Mouse (Mus musculus) large intestine, adult 2 months (tissue): ENCODE results near the gene Col6a2. TPM values are rescaled to one million over a fixed set of nuclear protein-coding genes. Genes with fewer than 3 reads are reported as not detected.

ENCODE experiments used
- DNase-seq: peaks from one replicate; pipeline ENCODE4 v3.0.0-alpha.2; 2012; ENCODE audit warnings: low read depth, low spot score
- WGBS: fragments of 180-500 bp; shearing (Covaris S2); methylation state at CpG from one replicate; pipeline ENCODE4 v1.1.7; 2018; 5-methylcytosine and 5-hydroxymethylcytosine counted together
- polyA plus RNA-seq: library from polyadenylated mRNA; depleted of rRNA; stranded (reverse); fragments of >200 nt; gene quantifications from 2 replicates; pipeline ENCODE4 v1.2.3, GENCODE M21; 2012

Gene Col6a2
- polyA plus RNA-seq, 1 experiment = 69.1 TPM

DNA sequence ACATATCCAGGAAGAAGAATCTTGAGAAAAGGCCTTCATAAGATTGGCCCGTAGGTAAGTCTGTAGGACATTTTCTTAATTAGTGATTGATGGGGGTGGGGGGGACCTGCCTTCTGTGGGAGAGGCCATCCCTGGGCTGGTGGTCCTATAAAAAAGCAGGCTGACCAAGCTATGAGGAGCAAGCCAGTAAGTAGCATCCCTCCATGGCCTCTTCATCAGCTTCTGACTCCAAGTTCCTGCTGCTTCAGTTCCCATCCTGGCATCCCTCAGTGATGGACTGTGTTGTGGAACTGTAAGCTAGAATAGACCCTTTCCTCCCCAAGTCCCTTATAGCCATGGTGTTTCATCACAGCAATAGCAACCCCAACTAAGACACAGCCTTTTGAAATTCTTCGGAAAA lies 16.5 kb upstream of the Col6a2 start:
- 91% methylated on average over 2 of the region's 2 CpGs for WGBS
- DNase-seq = no peak

DNA sequence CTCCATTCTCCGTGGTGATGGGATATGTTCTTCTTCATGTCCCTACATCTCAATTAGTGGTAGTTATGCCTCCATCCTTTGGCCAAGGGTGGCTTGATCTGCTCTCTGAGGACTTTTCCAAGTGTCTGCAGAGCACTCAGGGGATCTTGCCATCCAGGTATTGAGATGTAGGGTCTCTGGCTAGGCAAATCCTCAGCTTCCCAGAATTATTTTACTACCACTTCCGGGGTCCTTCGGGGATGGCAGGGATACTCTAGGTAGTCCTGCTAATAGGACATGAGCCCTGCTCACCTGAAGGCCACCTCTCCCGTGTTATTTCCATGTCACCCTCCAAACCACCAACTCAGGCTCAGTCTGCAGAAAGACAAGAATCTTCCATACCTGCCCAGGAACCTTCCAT lies 13.2 kb upstream of the Col6a2 start:
- DNase-seq = no peak
- 82% methylated on average over 4 of the region's 4 CpGs for WGBS

DNA sequence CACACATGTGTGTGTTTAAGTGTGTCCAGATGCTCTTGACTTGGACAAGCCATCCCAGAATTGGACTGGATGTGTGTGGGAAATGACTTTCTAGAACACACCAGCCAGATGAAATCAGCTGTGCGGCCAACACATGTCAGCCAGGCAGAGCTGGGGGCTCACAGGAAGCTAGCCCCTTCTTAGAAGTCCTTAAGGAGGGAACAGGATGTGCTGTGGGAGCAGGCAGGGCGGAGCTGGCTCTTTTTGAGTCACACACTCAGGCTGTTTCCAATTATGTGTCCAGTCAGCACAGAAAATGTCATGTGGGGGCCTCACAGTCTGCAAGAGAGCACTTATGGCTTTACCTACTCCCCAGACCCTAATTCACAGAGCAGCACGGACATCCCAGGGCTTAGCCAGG lies 12.6 kb upstream of the Col6a2 start:
- WGBS = 56% methylated on average over 3 of the region's 3 CpGs
- no peak for DNase-seq

DNA sequence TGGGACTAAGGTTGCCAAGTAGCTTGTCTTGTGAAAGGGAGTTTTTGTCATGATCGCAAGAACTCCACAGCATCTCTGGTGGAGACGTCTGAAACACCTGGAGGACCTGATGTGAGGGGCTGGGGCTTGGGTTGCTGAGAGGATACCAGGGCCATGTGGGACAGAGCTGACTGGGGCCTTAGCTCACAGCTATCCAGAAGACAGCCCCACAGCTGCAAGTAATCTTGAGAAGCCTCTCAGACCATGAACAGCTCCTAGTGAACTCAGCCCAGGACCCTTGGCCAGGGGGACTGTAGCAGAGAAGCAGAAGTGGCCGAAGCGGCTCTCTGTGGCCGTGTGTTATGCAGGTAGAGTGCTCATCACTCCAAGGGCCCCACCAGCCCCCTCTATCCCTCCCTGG lies 11.2 kb upstream of the Col6a2 start:
- 66% methylated on average over 5 of the region's 5 CpGs for WGBS
- DNase-seq = no peak

DNA sequence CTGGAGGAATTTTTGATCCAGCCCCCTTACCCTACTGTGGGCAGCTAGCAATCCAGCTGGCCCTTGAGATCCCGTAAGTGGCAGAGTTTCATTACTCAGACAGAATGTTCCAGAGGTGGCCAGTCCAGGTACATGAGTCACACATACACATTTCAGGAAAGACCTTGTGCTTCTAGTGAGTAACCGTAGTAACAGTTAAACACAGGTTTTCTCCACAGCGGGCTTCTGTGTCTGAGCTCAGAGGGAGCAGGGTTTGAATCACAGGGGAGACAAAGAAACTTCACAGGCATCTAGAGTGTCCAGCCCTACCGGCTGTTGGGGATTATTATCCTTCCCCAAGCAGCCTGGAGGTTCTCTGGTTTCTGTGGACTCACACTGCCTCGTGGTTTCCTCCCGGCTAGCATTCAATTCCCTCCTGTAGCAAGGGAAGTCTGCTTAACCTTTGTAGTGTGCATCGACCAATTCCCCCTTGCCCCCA lies 10.7 kb upstream of the Col6a2 start:
- 42% methylated on average over 7 of the region's 7 CpGs for WGBS

DNA sequence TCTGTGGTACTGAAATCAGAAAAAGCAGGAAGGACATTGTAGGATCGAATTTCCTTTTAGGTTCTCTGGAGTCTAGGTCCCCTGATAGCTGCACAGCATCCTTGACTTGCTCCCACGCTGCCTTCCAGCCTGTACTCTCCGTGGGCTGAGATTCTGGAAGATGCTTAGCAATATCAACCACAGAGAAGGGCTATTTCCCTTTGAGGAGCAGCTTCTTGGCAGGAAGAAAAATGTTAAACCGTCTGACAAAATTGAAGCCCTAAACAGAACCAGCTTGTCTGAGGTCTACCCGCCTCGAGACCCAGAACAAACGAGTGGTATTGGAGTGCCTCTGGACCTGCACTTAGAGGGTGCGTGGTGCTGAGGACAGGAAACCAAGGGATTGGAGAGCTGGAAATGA lies 9.2 kb upstream of the Col6a2 start:
- WGBS = 64% methylated on average over 8 of the region's 8 CpGs
- DNase-seq = no peak

More for the DNA sequence above, 10.7 kb upstream of the Col6a2 start:
- no peak for DNase-seq

DNA sequence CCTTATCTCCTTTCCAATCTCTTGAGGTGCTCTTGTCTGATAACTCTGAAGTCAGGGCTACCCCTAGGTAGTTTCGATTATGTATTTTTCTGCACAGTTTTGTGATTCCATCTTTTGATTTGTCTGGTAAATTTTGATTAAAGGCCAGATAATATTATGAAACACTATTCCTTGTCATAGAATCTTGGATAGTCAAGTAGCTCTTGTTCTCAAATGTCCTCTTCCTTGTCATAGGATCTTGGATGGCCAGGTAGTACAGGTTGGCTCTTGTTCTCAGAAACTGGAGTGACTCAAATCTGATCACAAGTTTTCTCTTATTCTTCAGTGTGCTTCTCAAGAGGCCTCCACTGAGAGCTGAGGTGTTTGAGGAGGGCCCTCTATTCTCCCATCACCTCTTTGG lies 7.2 kb upstream of the Col6a2 start:
- no peak for DNase-seq
- 85% methylated on average over 1 of the region's 1 CpGs for WGBS

DNA sequence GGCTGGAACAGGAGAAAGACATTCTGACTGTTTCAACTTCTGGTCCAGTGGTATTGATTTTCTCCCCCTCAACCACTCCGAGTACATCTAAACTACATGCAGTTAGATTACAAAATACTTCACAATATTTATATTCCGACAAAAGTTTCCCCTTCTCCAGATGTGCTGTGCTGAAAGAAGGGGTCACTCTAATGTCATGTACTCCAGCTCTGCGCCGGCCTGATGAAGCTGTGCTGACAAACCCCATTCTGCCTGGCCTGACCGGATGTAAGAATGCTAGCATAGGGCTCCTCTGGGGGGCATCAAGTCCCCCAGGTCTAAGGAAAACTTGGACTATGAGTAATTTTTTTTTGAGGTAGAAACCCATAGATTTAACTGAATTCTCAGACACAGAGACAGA lies 4.3 kb upstream of the Col6a2 start:
- no peak for DNase-seq
- WGBS = 82% methylated on average over 5 of the region's 5 CpGs

DNA sequence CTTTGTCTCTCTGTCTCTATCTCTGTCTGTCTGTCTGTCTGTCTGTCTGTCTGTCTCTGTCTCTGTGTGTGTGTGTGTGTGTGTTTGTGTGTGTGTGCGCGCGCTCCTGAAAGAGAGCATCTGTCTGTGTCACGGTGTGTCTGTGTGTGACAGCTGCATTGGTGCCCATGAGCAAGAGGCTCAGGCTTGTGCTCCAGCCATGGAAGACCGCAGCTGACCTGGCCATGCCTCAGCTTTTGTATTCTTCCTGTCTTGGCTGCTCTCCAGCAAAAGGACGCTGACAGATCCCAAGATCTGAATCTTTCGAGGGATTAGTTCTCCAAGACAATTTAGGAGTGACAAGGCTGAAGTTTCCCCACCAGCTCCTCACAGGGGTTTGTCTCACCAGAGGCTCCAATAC lies 1.5 kb upstream of the Col6a2 start:
- WGBS = 65% methylated on average over 7 of the region's 7 CpGs
- DNase-seq = no peak

DNA sequence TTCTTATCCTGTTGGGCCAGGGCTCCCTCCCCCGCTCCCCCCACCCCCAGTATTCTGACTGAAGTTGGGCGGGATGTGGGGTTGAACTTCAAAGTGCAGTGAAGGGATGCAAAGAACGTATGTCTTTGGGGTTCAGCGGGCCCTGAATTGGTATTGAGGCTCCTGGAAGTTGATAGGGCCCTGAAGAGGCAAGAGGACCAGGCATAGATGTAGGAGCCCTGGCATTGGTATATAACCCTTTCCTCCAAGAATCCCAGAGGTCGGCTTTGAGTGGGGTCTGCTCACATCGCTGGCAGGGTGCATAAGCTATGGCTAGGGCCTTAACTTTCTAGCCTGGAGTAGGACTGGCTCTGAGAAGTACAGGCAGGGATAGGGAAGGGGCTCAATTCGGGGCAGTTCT lies 304 bp upstream of the Col6a2 start:
- DNase-seq = no peak
- 24% methylated on average over 7 of the region's 7 CpGs for WGBS

DNA sequence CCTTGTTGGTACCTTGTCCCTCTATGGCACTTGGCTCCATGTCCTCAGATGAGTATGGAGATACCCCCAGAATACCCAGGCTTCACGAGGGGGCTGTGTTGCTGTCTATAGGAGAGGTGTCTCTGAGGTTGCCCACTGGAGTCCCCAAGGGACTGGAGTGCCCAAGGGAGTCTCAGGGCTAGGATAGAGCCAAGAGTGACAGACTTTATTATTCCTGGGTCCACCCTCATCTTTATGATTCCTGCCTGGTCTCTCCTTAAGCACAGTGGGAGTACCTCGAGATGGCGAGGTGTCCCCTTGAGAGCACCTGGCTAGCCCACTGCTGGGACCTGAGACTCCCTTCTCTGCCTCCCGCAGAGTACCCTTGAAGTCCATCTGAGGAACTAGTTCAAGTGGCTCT lies 1.0 kb downstream of the Col6a2 start:
- WGBS = 66% methylated on average over 4 of the region's 4 CpGs
- DNase-seq = no peak

DNA sequence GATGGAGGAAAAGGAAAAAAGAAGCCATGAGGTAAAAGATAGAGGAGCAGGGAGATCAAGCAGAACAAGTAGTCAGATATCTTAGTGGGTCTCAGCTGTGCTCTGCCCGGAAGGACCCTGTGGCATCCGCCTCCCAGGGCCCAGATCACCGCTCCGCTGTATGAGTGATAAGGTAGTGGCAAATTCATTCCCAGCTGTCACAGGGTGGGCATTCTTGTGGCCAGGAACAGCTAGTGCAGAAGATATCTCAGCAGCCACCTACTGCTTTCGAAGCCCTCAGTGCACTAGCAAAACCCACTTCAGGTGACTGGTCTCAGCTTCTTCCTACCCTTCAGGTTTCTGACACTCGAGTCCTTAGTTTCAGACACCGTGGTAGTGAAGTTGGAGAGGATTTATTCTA lies 11.0 kb downstream of the Col6a2 start:
- no peak for DNase-seq
- 83% methylated on average over 7 of the region's 7 CpGs for WGBS

DNA sequence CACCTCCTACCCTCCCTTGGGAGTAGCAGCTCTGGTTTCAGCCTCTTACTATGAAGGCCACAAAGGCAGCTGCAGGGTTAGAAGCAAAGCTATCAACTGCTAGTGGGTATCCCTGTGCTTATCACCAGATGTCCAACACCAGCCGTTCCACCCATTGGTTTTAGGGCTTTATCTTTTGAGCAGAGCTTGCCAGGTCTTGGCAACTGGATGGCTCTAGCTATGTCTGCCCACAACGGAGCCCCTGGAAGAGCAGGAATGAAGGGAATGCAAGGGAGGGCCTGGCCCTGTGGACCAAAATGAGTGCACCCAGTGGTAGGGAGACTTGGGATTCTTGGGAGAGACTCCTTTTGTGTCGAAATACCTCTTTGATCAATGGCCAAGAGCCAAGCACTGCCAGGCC lies 20.7 kb downstream of the Col6a2 start:
- 65% methylated on average over 3 of the region's 3 CpGs for WGBS

DNA sequence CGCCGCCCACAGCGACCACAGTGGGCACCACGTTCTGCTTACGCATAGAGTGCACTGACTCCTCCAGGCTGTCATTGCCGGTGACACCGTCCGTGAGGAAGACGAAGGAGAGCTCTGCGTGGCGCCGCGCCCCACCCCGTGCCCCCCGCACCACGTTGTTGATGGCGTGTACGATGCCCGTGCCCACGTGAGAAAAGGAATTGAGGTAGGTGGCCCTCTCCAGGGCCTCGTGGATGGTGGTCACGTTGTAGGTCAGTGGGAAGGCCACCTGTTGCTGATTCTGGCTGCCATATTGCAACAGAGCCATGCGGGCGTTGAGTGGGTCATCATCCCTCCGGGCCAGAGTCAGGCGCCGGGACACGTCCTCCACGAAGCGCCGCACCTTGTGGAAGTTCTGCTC lies 27.1 kb downstream of the Col6a2 start:
- no peak for DNase-seq
- WGBS = 90% methylated on average over 31 of the region's 31 CpGs

More for the DNA sequence above, 20.7 kb downstream of the Col6a2 start:
- DNase-seq = no peak

DNA sequence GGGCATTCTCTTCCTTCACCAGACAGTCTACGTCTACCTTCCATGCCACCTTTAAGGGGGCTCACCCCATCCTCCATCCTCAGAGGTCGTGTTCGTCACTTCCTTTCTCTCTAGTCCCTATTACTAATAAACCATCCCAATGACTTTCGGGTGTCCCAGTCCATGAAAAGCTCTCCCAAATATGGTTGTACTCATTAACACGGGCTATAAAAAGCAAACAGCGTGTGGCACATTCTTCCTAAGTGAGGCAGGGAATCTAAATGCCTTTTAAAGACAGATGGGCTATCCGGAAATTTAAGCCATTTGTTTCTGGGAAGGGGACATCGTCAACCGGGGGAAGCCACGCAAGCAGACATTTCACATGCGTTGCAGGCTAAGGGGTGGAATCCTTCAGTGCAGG lies 33.2 kb downstream of the Col6a2 start:
- 63% methylated on average over 11 of the region's 11 CpGs for WGBS
- no peak for DNase-seq

DNA sequence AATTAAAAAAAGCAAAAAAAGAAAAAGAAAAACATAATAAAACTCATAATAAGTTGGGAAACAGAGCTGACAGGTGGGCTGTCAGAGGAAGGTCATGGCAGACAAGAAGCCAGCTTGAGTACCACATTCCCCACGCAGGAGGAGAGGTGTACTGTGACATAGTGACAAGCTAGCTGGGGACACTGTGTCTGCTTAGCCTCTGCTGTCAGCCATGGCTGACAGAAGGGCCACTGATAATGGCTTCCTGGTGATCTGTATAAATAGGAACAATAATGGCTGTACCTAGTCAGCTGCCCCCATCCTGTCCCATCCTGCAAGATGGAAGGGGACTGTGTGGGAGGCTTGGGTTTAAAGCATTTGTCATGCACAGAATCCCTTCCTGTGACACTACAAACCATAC lies 37.2 kb downstream of the Col6a2 start:
- no peak for DNase-seq
- WGBS = 33% methylated on average over 1 of the region's 1 CpGs

DNA sequence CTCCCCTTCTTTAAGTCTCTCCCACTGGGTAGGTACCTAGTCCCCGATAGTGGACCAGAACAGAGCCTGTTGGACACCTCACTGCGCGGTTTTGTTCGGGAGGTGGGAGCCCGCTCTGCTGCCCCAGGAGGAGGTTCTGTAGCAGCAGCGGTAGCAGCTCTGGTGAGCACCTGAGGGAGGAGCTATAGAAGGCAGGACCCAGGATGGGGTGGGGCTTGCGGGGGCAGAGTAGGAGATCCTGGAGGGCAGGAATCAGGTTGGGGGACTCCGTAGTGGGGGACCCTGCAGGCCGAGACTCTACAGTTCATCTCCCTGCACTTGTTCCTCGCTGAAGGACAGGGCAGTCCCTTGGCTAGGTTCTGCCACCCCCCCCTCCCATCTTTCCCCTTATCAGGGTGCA lies 39.3 kb downstream of the Col6a2 start:
- DNase-seq = no peak
- WGBS = 20% methylated on average over 10 of the region's 10 CpGs

DNA sequence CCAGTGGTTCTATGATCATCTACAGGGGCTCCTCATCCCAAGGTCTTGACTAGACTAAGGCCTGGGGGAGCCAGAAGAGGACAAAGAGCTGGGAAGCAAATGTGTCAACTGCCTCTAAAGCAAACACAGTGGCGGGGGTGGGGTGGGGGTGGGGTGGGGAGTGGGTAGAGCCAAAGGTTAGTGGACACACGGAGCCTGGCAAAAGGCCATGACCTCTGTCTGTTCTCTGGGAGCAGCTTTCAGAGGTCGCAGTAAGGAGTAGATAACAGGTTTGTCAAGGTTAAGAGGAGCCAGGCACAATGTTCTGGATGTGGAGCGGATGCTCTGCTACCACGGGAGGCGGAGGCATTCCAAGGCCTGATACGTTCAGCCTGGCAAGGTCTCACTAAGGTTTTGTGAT lies 46.5 kb downstream of the Col6a2 start:
- no peak for DNase-seq
- WGBS = 64% methylated on average over 7 of the region's 7 CpGs

DNA sequence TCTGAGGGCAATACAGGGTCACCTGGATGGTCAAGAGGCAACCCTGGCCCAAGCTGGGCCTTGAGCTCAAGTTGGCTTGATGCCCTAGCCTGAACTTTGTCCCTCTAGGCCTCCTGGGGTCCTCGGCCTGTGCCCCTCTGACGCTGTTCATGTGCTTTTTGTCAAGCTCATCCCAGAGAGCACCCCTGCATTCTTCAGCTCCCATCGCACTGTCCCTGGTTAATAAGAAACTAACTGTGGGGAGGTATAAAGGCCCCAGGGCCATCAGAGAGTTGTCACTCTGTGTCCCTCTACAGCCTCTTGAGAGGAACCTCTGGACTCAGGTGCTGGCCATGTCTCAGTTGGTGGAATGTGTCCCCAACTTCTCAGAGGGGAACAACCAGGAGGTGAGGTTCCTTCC lies 48.1 kb downstream of the Col6a2 start, which contains the start of gene Ftcd:
Gene Ftcd, plus strand, starts transcription at position 275 of the 400 bp plus-strand sequence.
- 73% methylated on average over 3 of the region's 3 CpGs for WGBS
- no peak for DNase-seq

DNA sequence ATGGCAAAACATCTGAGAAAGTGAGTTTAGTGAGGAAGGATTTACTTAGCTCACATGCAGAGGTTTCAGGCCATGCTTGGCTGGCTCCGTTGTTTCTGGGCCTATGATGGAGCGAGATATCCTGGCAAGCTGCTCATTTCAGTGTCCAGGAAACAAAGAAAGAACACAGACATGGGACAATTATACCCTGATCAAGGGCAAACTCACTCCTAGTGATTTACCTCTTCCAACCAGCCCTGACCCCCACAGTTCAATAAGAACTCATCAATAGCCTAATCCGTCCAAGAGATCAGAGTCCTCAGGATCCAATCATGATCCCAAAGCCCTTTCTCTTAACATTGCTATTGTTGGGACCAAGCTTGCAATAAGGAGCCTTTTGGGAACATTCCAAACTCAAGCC lies 51.3 kb downstream of the Col6a2 start:
- WGBS = 80% methylated on average over 3 of the region's 3 CpGs

DNA sequence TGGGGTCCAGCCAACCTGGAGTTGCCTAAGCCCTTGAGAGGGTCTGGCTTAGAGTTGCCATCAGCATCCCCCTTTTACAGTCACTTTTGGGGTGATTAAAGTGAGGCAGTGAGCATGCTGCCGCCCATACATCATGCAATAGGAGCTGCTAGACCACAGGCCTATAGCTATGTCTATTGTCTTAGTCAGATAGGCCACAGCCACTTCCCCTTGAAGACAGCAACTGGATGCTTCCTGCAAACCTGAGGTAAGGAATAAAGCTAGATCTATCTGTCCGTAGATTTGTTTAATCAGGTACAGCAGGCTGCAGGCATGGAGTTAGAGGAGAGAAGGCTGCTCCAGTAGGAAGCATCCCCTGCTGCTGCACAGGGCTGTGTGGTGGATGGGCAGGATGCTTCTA lies 52.4 kb downstream of the Col6a2 start:
- DNase-seq = no peak
- WGBS = 75% methylated on average over 2 of the region's 2 CpGs

More for the DNA sequence above, 51.3 kb downstream of the Col6a2 start:
- DNase-seq = no peak

DNA sequence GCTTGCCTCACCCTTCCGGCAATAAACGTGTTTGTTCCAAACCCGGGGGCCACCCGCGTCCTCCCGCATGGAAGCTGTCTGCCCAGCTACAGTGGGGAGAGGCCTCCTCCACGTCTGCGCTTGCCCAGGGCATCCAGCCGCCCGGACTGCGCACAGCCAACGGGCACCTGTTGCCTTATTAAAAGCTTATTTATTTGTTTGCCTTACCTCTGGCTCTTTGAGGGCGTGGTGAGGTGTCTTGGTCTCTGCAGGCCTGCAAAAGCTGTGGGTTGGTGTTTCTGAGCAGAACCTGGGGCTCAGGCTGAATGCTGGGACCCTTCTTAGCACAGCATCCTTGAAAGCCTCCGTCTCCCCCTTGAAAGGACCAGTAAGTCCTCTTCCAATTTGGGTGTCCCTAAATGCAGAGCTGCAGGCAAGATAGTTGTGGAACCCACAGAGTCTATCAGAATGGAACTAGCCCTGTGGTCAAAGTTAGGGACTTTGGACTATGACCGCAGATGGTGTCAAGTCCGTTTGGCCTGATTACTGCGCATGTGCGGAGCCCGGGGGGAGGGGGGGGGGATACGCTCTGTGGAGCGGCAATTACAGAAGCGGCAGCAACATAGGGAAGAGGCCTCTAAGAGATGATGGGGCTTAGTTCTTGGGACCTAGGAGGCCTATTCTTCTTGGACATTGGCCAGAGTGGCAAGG lies 53.3 kb downstream of the Col6a2 start:
- 49% methylated on average over 22 of the region's 22 CpGs for WGBS
- DNase-seq = no peak
